Mouse (Mus musculus) liver, adult 2 months (tissue): Measurements from ENCODE around the gene Slc35a3.

Source experiments
- CTCF ChIP-seq: fragments of 200-500 bp; IDR thresholded peaks from 2 replicates; pipeline ENCODE4 v1.5.1; 2011; ENCODE audit warnings: low read depth, low read length, control low read depth
- POLR2A ChIP-seq: fragments of 200-500 bp; IDR thresholded peaks from 2 replicates; pipeline ENCODE4 v1.6.1; 2011; ENCODE audit warnings: low read length, control low read depth; ENCODE audit not compliant: insufficient read depth; ENCODE audit errors: extremely low read depth

DNA sequence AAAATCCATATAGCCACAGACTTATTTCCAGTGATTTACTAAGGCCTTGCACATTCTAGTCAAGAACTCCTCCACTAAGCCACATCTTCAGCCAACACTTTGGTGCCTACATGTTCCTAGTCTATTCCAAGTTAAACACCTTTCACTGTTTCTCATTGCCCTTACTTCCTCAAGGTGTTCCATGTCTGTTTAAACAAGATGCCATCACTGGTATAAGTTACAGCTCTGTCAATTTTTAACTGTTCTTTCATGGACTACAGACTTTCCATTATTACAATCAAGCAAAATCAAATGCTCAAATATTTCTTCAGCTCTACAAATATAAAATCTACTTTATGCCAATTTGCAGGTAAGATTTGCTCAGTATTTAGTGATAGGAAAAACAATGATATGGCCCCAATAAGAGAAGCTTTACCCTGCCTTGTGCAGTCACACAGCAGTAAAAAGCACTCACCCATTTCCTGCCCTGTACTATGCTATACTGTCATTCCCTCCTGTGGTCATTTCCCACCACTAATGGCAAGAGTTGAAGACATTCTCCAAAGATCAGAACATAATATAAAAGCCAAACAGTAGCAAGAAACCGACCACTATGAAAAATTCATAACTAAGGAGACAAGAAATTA lies 9.9 kb downstream of the Slc35a3 start:
- TF ChIP-seq CTCF (no peak), POLR2A (no peak)
